Mouse (Mus musculus) lung, postnatal 10 days (tissue): ENCODE data around the gene Ryr1.
"Not testable (repeated sequence)": the region's sequence is repeated elsewhere in the genome, so short reads cannot be mapped to it uniquely, and the experiment has no call there.

Source experiments
- DNase-seq: peaks from one replicate; pipeline ENCODE4 v3.0.0; 2021

The Ryr1 gene

DNA sequence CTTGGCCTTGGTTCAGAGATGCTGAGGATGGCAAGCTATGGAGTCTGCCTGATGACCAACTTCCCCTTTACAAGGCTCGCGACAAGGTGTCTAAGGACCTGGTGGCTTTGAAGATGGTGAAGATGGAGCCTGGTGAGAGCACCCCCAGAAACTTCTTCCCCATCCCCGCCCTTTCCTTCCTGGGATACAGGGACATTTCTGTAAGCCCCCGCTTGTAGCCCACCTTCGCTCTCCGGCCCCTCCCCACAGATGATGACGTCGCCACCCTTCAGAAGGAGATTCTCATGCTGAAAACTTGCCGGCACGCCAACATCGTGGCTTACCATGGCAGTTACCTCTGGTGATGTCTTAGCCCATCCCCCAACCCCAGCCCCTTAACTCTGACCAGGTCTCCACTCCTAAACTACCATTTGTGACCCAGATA, 141.8 kb downstream of the Ryr1 start:
- no peak for DNase-seq

DNA sequence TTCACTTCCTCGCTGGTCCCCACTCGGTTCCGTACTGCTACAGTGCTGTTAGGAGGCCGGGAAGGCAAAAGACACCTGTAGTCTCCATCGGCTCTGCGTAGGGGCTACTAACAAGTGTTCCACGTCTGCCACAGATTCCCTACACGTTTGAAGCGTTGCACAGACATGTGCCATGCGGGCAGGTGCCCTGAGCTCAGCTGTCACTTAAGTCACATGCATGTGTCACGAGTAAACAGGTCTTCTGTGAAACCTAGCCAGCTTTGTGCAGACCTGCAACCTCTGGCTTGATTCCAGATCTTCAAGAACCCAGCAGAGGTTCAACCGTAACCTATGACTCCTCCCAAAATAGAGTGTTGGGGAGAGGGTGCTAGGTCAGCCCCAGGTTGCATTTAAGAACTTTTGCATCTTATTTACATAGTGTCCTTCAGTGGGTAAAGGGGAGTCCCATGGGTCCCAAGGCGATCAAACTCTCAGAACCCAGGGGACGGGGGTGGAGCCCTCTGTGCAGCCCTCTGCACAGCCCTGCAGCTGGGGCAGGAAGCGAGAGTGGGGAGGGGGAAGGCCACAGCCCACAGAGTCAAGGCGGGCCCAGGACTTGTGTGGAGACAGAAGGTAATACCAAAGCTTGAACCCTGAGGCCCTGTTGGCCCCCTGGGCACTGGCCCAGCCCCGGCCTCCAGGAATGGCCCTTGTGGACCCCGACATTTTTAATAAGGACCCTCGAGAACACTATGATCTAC, 142.5 kb downstream of the Ryr1 start:
- peak; percentile 55 for DNase-seq

DNA sequence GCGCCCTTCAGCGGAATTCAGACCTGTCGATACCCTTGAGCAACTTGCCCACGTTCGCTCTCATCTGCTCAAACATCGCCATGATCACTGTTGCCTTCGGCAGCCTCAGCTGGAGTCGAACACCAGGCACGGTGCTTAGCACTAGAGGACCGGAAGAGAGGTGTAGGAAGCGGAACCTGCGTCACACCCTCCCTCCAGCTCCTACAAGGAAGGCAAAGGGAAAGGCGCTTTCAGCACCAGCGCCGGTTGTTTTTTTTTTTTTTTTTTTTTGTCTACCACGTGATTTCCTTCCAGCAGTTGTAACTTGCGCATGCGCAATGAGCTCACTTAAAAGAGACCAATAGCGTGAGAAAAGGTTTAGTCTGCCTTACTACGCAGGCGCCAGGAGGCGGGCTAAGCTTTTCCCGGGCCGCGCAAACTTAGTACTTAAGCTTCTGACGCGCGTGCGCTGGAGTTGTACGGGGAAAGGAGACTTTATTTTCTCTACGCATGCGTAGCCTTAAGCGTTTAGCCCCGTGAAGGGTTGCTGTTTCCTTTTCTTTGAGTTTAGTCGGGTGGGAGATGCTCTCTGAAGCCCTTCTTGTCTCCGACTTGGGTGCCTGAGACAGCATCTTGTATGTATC, 143.2 kb downstream of the Ryr1 start, which contains the start of the genes Eif3k and Map4k1:
Eif3k (minus strand) TSS at position 214 of the 623 bp plus-strand sequence.
Map4k1 (plus strand) TSS at position 400 of the 623 bp plus-strand sequence.
- peak; percentile 98 for DNase-seq

DNA sequence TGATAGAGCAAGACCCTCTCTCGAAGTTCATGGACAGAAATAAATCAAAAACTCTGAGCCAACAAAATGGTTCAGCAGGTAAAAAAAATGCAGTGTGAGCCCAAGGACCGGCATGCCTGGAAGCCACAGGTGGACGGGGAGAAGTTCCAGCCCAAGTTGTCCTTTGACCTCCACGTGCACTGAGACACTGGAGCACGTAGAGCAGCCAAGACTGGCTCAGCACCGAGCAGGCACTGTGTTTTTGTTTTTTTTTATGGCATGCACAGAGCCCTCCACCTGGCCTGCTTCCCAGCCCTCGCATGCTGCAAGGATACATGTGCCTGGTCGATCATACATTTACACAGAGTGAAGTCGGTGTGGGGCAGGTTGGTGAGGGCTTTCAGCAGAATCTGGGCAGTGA, 147.4 kb downstream of the Ryr1 start:
- no peak for DNase-seq

DNA sequence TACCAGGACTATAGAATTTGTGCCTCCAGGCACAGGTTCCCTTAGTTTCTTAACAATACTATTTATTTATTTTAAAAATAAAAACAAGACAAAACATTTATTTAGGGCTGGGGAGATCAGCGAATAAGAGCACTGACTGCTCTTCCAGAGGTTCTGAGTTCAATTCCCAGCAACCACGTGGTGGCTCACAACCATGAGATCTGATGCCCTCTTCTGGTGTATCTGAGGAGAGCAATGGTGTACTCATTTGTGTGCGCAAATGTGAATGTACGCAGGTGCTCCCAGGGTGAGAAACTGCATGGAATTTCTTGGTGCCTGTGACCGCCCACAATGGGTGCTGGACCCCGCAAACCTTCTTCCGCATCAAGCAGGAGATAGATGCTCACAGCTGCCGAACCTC, 152.0 kb downstream of the Ryr1 start:
- DNase-seq, result peak; percentile 31

DNA sequence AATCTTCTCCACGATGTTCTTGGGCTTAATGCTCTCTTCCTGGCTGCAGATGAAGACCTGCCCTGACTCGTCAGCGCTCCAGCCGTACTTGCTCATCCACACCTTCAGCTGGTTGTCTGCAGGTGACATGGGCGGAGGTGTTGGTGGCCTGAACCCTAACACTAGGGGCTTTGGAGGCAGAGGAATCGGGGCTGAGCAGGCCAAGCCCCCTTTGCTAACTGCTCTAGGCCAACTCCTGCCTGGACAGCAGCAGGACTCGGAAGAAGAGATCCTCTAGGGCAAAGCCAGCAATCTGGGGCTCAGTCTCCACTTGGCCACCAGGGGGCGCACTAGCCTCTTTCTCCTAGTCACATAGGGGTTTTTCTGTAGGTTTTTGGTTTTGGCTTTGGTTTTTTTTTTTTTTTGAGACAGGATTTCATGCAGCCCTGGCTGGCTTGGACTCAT, 152.4 kb downstream of the Ryr1 start:
- DNase-seq, result peak; percentile 88

DNA sequence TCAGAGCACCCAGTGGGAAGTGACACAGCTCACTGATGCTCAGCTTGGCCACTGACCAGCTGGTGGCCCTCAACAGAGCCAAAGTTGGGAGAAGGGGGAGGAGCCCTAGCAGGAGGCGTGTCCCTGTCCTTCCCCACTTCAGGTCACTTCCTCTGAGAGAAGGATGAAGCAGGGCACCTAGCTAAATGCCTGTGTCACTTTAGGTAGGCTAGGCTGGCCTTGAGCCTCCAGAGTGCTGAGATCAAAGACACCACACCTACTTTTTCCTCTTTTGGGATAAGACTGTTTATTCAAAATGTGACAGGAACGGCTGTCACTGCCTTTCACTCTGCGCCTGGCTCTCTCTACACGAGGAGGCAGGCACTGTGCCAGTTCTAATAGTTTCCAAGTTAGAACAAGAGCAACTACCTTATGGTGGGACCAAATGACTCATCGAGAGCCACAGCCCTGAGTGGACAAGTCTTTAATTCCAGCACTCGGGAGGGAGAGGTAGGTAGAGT, 153.2 kb downstream of the Ryr1 start:
- peak; percentile 83 for DNase-seq

DNA sequence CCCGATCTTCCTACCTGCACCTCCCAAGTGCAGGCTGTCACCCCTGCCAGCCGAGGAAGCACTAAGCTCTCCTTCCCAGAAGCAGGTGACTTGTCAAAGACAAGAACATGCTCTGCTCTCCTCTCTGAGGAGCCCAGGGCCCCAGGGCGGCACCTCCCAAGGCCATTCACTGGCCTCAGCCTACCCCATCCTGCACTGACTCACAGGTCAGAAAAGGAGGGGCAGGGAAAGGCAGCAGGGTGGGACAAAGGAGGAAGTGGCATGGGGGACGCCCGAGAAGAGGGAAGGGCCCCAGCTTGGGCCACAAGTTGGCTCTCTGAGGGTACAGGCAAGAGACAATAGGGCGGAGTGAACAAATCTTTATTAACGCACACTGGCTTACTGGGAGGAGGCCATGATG, 153.9 kb downstream of the Ryr1 start:
- DNase-seq, result no peak

DNA sequence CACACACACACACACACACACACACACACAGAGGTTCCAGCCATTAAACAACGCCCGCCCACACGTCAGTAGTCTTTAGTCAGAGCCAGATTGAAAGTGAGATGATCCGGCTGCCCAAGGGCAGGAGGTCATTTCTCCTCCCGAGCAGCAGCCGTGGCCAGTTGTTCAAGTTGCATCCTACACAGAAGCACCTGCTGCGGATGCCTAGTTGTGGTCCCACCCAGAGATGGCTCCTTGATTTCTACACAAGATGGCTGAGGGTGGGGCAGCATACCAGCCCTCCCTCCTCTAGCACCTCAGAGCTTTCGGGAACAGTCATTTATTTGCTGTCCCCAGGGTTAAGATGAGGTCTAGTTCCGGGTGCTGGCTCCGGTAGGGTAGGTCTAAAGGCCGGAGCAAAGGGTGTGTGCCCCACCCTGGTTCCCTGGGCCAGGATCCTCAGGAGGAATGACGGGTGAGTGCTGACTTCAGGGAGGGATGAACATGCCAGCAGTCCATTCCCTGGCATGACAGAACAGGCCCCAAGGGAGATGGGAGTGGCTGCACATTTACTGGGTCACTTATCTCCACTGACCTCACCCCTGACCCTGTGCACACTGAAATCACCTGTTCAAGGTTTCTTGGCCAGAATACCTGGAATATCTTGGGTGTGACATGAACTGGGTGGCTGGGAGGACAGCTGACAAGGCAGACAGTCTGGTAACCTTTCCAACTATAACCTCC, 155.1 kb downstream of the Ryr1 start:
- peak; percentile 56 for DNase-seq

DNA sequence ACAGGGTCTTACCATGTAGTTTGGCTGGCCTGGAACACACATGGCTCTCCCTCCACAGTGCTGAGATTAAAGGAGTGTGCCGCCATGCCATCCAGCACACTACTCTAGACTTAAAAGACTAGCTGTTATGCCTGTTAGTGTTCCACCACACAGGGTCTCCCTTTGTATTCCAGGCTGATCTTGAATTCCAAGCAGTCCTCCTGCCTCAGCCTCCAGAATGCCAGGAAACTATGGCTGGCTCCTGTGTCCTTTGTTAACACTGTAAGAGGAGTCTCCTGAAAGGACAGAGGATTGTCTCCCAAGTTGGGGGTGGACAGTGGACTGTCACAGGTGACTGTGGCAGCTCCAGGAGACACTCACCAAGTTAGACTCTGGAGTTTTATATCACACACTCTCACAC, 155.7 kb downstream of the Ryr1 start:
- no peak for DNase-seq

DNA sequence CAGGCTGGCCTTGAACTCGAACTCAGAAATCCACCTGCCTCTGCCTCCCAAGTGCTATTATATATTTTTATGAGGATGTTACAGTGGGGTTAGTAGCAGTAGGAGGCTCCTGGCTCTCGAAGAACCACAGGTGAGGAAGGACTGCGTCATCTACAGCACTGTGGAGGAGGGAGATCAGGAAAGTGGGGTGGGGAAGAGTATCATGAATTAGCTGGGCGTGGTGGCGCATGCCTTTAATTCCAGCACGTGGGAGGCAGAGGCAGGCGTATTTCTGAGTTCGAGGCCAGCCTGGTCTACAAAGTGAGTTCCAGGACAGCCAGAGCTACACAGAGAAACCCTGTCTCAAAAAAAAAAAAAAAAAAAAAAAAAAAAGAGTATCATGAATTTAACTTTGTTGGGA, 156.9 kb downstream of the Ryr1 start:
- DNase-seq, result not testable (repeated sequence)

DNA sequence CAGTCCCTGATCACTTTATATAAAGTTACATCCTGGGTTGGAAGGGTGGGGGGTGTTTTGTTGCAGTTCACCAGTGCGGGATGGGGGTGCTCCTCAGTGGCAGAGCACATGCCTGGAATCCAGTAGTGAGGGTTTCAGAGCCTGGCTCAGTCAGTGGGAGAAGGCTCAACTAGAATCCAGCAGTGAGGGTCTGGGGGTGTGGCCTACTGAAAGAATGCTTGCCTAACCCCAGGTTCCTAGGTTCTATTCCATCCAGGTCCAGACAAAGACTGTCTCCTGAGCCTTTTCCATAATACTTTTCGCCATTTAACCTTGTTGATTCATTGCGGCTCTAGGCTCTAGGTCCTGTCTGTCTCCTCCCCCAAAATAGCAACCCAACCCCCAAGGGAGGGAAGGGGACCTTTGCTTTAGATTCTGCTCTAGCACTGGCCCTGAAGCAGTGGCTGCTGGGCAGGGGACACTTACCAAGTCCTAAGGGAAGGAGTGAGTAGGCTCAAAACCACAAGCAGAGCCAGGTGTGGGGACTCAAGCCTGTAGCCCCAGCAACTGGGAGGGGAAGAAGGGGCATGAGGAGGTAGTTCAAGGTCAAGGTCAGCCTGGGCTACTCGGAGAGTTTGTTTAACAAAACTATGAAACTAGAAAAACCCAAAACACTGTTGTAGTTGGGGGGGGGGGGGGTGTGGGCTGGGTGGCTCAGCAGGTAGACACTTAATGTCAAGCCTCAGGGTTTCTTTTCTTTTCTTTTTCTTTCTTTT, 158.1 kb downstream of the Ryr1 start:
- no peak for DNase-seq

DNA sequence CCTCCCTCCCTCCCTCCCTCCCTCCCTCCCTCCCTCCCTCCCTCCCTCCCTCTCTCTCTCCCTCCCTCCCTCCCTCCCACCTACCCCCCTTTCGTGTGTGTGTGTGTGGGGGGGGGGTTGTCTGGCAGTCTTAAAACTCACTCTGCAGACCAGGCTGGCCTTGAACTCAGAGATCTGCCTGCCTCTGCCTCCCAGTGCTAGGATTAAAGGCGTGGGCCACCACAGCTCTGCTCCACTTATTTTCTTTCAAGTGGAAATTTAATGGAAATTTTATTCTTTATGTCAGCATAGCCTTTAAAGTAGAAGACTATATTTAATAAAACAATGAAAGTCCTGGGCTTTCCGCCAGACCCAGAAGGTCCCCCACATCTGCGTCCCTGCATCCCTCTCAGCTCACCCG, 158.8 kb downstream of the Ryr1 start:
- DNase-seq, result no peak

DNA sequence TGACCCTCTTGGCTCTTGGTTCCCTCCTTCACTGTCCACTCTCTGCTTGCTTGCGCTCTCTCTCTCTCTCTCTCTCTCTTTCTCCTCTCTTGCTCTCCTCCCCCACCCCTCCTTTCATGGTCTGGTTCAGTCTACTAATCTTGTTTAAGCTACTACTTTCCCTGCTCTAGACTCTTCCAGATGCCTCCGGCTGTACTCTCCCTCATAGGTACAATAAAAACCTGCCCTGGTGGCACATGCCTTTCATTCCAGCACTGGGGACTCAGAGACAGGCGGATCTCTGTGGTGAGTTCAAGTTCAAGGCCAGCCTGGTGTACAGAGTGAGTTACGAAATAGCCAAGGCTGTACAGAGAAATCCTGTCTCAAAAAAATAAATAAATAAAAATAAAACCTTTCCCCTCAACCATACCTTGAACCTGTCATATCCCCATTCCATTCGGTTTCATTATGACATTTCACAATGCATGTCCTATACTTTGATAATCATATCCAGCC, 159.6 kb downstream of the Ryr1 start:
- DNase-seq, result no peak

DNA sequence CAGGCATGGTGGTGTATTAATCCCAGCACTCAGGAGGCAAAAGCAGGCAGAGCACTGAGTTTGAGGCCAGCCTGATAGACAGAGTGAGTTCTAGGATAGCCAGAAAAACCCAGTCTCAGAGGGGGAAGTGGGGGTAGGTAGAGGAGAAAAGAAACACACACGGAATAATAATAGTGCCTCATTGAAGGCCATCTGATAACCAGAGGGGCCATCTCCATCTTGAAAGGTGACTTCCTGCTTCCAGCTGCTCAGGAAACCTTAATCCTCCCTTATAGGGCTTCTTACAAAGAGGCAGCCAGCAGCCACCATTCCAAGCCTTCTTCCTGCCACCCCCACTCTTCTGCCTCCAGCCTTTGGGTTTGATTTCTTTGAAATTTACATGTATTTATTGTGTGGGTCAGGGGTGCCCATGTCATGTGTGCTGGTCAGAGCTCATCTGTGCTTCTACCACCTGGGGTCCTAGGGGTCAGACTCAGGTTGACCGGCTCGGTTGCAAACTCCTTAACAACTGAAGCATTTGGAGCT, 161.5 kb downstream of the Ryr1 start:
- no peak for DNase-seq

DNA sequence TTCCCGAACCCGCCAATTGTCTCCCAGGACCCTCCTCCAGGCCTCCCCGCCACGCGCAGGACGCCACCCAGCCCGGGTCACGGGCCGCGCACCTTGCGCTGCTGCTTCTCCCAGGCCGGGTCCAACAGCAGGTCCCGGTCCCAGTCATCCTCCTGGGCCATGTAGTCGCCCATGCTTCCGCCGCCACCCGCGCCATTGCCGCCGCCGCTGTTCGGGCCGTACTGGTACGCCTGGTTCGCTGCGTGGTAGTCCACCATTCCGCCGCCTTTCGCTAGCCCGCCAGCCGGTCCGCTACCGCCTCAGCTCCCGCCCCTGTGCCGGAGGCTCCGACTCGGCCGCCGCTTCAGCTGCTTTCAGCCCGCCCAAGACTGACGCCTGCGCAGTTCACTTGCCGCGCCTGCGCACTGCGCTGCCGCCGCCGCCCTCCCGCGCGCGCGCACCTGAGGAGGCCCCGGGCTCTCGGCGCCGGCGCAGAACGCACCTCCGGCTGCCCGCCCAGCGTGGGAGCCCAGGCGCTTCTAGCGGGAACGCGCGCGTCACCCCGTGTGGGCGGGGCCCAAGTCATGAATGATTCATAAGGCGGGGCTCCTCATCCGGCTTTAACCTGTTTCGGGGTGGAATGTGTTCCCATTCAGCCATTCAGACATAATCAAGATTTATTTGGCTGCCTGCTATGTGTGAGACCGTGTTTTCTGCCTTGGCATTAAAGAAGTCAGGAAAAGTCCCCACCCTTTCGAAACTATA, 162.9 kb downstream of the Ryr1 start, which contains the start of gene Actn4:
Actn4 (minus strand) TSS at position 414 of the 744 bp plus-strand sequence.
- peak; percentile 99 for DNase-seq

DNA sequence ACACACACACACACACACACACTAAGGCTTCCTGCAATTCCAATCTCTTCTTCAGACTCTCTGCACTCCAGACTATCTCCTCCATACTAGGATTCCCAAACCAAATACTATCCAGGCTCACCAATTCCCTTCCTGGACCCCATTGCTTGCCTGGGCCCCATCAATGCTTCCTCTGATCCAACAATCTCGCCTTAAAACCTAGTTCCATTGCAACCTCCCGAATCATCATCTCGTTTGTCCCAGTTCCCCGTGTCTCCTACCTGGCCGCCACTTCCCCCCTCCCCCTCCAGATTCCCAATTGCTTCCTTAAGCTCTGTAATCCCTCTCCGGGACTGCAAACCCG, 163.4 kb downstream of the Ryr1 start:
- DNase-seq, result no peak

DNA sequence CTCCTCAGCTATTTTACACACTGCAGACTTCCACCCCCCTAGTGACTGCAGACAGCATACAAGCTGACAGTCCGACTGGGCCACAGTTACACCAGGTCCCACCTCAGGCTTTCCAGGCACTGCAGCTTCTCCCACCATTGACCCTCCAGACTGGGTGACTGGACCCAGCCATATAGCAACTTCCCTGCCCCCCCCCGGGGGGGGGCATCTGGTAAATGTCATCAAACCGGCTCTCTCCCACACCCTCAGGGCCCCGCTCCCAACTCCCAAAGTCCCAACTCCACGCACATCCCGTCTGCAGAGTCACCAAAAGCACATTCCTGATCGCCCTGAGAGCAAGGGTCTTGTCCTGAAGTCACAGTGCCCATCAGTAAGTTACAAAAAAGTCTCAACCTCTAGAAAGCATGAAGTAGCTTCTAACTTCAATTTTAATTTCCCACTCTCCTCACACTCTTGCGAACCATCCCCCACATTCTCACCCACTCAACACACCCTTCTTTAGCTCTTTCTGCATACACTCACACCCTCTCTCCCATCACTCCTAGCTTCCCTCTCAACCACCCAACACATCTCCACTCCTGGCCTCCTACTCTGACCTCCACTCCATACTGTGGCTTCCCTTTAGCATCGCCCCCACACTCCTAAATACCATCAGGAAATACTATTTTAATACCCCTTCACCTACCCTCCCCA, 164.5 kb downstream of the Ryr1 start:
- DNase-seq, result no peak

DNA sequence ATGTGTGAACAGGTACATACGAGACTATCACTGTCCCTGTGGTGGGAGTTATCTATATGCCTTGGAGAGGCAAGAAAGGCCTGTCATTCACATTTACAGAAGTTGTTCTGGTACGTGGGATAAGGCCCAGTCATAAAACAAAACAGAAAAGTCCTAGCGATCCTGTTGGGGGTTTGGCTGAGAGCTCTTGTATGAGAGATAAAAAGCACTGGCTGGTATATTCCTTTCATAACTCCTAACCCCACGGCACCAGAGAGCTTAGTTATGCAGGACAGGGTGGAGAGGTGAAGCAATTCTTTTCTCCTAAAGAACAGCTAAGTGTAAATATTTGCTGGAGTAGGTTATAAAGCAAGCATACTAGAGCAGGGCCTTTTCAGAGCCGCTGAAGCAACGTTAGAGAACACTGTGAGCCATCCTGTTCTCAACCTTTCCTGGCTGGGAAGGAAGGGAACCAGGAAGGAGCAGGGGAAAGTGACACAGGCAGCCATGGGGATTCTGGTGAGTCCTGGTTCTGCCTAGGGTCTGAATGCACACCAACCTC, 165.4 kb downstream of the Ryr1 start:
- peak; percentile 42 for DNase-seq

DNA sequence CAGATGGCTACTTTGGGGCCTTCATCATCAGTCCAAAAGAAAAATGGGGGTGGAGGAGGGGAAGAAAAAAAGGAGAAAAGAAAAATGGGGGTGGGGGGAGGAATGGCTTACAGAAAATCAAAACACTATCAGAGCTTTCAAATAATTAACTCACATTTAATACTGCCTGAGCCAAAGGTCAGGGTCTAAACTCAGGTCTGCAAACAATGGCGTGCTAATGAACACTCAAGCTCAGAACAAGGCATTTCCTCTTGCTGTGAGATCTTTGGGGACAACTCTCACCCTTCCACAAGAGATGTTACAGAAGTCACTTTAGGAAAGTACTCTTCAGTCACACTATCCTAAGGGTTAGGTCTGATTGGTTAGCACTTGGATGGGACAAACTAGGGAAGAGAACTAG, 166.2 kb downstream of the Ryr1 start:
- DNase-seq, result no peak
